In genomic region chr16:36090785-36091509, GRCm38 (mm10) we compare ENCODE assay signal across 17 mouse cellular contexts. TPM values are rescaled to one million over a fixed set of nuclear protein-coding genes. Genes with fewer than 3 reads are reported as not detected.
"Had no signal": no experiment of that assay in that cellular context is flagged by ENCODE, and none has a peak within 500 bp of the region (broad histone marks: within the 10 kb centered on the region; RNA-seq: fewer than 3 reads in every experiment).

No protein-coding gene starts in this region.

- H3K4me1 ChIP-seq: limb, embryonic 12.5 days; midbrain, embryonic 15.5 days; neural tube, embryonic 12.5 days had no signal

- H3K27ac ChIP-seq: layer of hippocampus, adult 2 months; limb, embryonic 12.5 days; liver, embryonic 15.5 days; midbrain, embryonic 15.5 days; neural tube, embryonic 12.5 days had no signal

- ATAC-seq: lung, postnatal 0 days; midbrain, embryonic 15.5 days had no signal

- H3K27me3 ChIP-seq: limb, embryonic 12.5 days; liver, embryonic 15.5 days; midbrain, embryonic 15.5 days; neural tube, embryonic 12.5 days had no signal

- H3K4me3 ChIP-seq: layer of hippocampus, adult 2 months; limb, embryonic 12.5 days; liver, embryonic 15.5 days; midbrain, embryonic 15.5 days; neural tube, embryonic 12.5 days had no signal

- H3K9me3 ChIP-seq: limb, embryonic 12.5 days; liver, embryonic 15.5 days; midbrain, embryonic 15.5 days; neural tube, embryonic 12.5 days had no signal

- H3K4me2 ChIP-seq: limb, embryonic 12.5 days; liver, embryonic 15.5 days; midbrain, embryonic 15.5 days; neural tube, embryonic 12.5 days had no signal

- DNase-seq: kidney, postnatal 10 days; kidney, postnatal 4 days; liver; lung, adult 2 months; lung, postnatal 36 days; spleen, adult 18-20 months; thymus, postnatal 36 days had no signal

- H3K9ac ChIP-seq: limb, embryonic 12.5 days; liver, embryonic 15.5 days; midbrain, embryonic 15.5 days; neural tube, embryonic 12.5 days had no signal

RNA-seq across cellular contexts. Expression of gene Csta1, which starts 40.1 kb away (rescaled TPM):
- total RNA-seq: layer of hippocampus, adult 2 months; layer of hippocampus, postnatal 10 days; left cerebral cortex, postnatal 36 days; monocyte, adult 5-6 weeks had no signal
- polyA plus RNA-seq: kidney, embryonic 14.5 days; liver, embryonic 15.5 days; midbrain, embryonic 15.5 days had no signal
